In genomic region chr5:35616943-35617342, GRCm38 (mm10) we compare ENCODE assay signal across 11 mouse cellular contexts. TPM values are rescaled to one million over a fixed set of nuclear protein-coding genes. Genes with fewer than 3 reads are reported as not detected.
A peak's percentile ranks its signal among the peaks of the same experiment; 100 is the strongest.
DNase-seq lines count a peak whose midpoint lies in the region; ATAC-seq and TF ChIP-seq lines count a peak whose summit lies in the region.
"Had no signal": no experiment of that assay in that cellular context is flagged by ENCODE, and none has a peak within 500 bp of the region (broad histone marks: within the 10 kb centered on the region; RNA-seq: fewer than 3 reads in every experiment).

No protein-coding gene starts in this region.

- no peak overlapping the region for H3K4me2 ChIP-seq in limb, embryonic 13.5 days (replicated peaks)
- H3K4me2 ChIP-seq in midbrain, embryonic 11.5 days: no peak overlapping the region
- H3K4me2 ChIP-seq: lung, embryonic 15.5 days had no signal

- DNase-seq in kidney, adult 2 months: peak; percentile 19
- DNase-seq in kidney, adult 11 months: no peak
- peak; percentile 96 for DNase-seq in Muller cell, postnatal 12 days (ENCODE audit: inconsistent ontology term)
- DNase-seq in embryo, embryonic 11 days: peak; percentile 25
- DNase-seq in thymus, postnatal 36 days: no peak
- no peak for DNase-seq in midbrain, embryonic 11.5 days (ENCODE audit: low spot score, missing footprints)
- no peak for DNase-seq in gastrocnemius, postnatal 36 days
- DNase-seq: right cerebral cortex, postnatal 14 days had no signal

- no peak overlapping the region for H3K4me3 ChIP-seq in kidney, adult 2 months (ENCODE audit: insufficient read depth, low read depth, low read length)
- H3K4me3 ChIP-seq in limb, embryonic 13.5 days: no peak overlapping the region
- no peak overlapping the region for H3K4me3 ChIP-seq in midbrain, embryonic 11.5 days (ENCODE audit: low read depth, low read length)
- H3K4me3 ChIP-seq: erythroblast, embryonic 14.5 days; lung, embryonic 15.5 days had no signal

- intact Hi-C loops in gastrocnemius, postnatal 36 days (cut with DNase I): no loop called here

- no peaks in the 10 kb centered on the region for H3K27me3 ChIP-seq in kidney, adult 2 months (replicated peaks; ENCODE audit: control insufficient read depth, insufficient read depth, low read length)
- H3K27me3 ChIP-seq in limb, embryonic 13.5 days: no peaks in the 10 kb centered on the region
- no peaks in the 10 kb centered on the region for H3K27me3 ChIP-seq in midbrain, embryonic 11.5 days (ENCODE audit: control insufficient read depth, insufficient read depth, low read length)
- H3K27me3 ChIP-seq: lung, embryonic 15.5 days had no signal

- no peaks in the 10 kb centered on the region for H3K4me1 ChIP-seq in kidney, adult 2 months (ENCODE audit: control insufficient read depth, insufficient read depth, low read length)
- H3K4me1 ChIP-seq in limb, embryonic 13.5 days: peaks cover 40% of the 10 kb centered on the region
- no peaks in the 10 kb centered on the region for H3K4me1 ChIP-seq in midbrain, embryonic 11.5 days (ENCODE audit: control insufficient read depth, insufficient read depth, low read length)

- peak overlapping the region; percentile 43; the same call in 1 of the 2 replicates for H3K9ac ChIP-seq in limb, embryonic 13.5 days
- no peak overlapping the region for H3K9ac ChIP-seq in midbrain, embryonic 11.5 days (ENCODE audit: low read length)
- H3K9ac ChIP-seq: lung, embryonic 15.5 days had no signal

- H3K36me3 ChIP-seq in kidney, adult 2 months (ENCODE audit: control insufficient read depth, insufficient read depth, low read length): no peaks in the 10 kb centered on the region
- H3K36me3 ChIP-seq in limb, embryonic 13.5 days: 0 out of 2 replicates have a peak, but pooled peaks cover 8% of the 10 kb centered on the region
- H3K36me3 ChIP-seq in midbrain, embryonic 11.5 days (ENCODE audit: control insufficient read depth, insufficient read depth, low read length): no peaks in the 10 kb centered on the region
- H3K36me3 ChIP-seq: lung, embryonic 15.5 days had no signal

- peak; percentile 35 for ATAC-seq in limb, embryonic 13.5 days (ENCODE audit: low FRiP score, low read depth)
- no peak for ATAC-seq in midbrain, embryonic 11.5 days (ENCODE audit: low FRiP score)

- H3K27ac ChIP-seq in kidney, adult 2 months (ENCODE audit: insufficient read depth, low read depth, low read length): no peak overlapping the region
- H3K27ac ChIP-seq in limb, embryonic 13.5 days: peak overlapping the region; percentile 0; the same call in 1 of the 2 replicates
- no peak overlapping the region for H3K27ac ChIP-seq in midbrain, embryonic 11.5 days (ENCODE audit: low read depth, low read length)
- H3K27ac ChIP-seq: lung, embryonic 15.5 days had no signal

- 30% methylated on average over 5 of the region's 5 CpGs for WGBS in kidney, adult 2 months
- WGBS in limb, embryonic 13.5 days: 48% methylated on average over 5 of the region's 5 CpGs
- WGBS in midbrain, embryonic 11.5 days: 44% methylated on average over 5 of the region's 5 CpGs

- no peaks in the 10 kb centered on the region for H3K9me3 ChIP-seq in limb, embryonic 13.5 days
- no peaks in the 10 kb centered on the region for H3K9me3 ChIP-seq in midbrain, embryonic 11.5 days (ENCODE audit: control insufficient read depth, low read length)
- H3K9me3 ChIP-seq: lung, embryonic 15.5 days had no signal

- no peak for TF ChIP-seq POLR2A in kidney, adult 2 months (IDR thresholded peaks at IDR 0.05; ENCODE audit: low read depth, low read length)

- no peak for TF ChIP-seq CTCF in kidney, adult 2 months (conservative IDR thresholded peaks at IDR 0.05; ENCODE audit: insufficient read depth, insufficient read length, low read depth, low read length)

RNA-seq across cellular contexts. Expression of gene Acox3, which starts 34.1 kb away (rescaled TPM):
- polyA plus RNA-seq in kidney, adult 2 months (2012; rRNA removed): 77.9 and 83.6 TPM in 2 replicates
- polyA plus RNA-seq in limb, embryonic 13.5 days (2015; fragmentation: Nextera tagmentation; extraction: Ambion mirVana): 11.3 and 12.2 TPM in 2 replicates
- polyA plus RNA-seq in midbrain, embryonic 11.5 days (2014; fragmentation: Nextera tagmentation; extraction: Ambion mirVana): 14.6 and 14.9 TPM in 2 replicates
- 10 to 100 TPM; 16.5 to 17.8 TPM for total RNA-seq in gastrocnemius, postnatal 36 days (2021)

RNA-seq across cellular contexts. Expression of gene Trmt44, which starts 42.1 kb away (rescaled TPM):
- polyA plus RNA-seq in kidney, adult 2 months (2012; rRNA removed): 4.4 and 4.5 TPM in 2 replicates
- 7.7 and 9.0 TPM in 2 replicates for polyA plus RNA-seq in limb, embryonic 13.5 days (2015; fragmentation: Nextera tagmentation; extraction: Ambion mirVana)
- 7.9 and 9.3 TPM in 2 replicates for polyA plus RNA-seq in midbrain, embryonic 11.5 days (2014; fragmentation: Nextera tagmentation; extraction: Ambion mirVana)
- 1 to 10 TPM; 1.4 to 1.5 TPM for total RNA-seq in gastrocnemius, postnatal 36 days (2021)

Comparison
In these comparisons a context has a peak if more than half of its experiments do, and no peak if none do; other contexts are left out.
1. DNase-seq: peak in kidney, adult 2 months (single experiment), Muller cell, postnatal 12 days (single experiment) and embryo, embryonic 11 days (single experiment); none in kidney, adult 11 months (single experiment), thymus, postnatal 36 days (0 of 2), midbrain, embryonic 11.5 days (single experiment) and gastrocnemius, postnatal 36 days (0 of 2).